Mouse (Mus musculus): Measurements from ENCODE around the gene Cdhr4.
A peak's percentile ranks its signal among the peaks of the same experiment; 100 is the strongest.

Gene Cdhr4

GRCm38 (mm10) chr9:107975399-107976386, 16.6 kb upstream of the Cdhr4 start, which contains the start of gene Uba7:
Gene Uba7 (plus strand): TSS chr9:107975505.
- DNase-seq (ENCODE audit: low read depth), result peak; percentile 95

- no peak for DNase-seq (ENCODE audit: low read depth)
These were observed 13.5 kb upstream of the Cdhr4 start for GRCm38 (mm10) chr9:107978815-107979214.

GRCm38 (mm10) chr9:107981684-107982605, 10.4 kb upstream of the Cdhr4 start:
- peak; percentile 67 for DNase-seq (ENCODE audit: low read depth)

GRCm38 (mm10) chr9:107982681-107983346, 9.5 kb upstream of the Cdhr4 start, which contains the start of gene Gm20661:
Gene Gm20661 (plus strand): TSS chr9:107983058.
- peak; percentile 100 for DNase-seq (ENCODE audit: low read depth)

GRCm38 (mm10) chr9:107983421-107983890, 8.8 kb upstream of the Cdhr4 start:
- peak; percentile 98 for DNase-seq (ENCODE audit: low read depth)

- no peak for DNase-seq (ENCODE audit: low read depth)
These were observed 8.1 kb upstream of the Cdhr4 start for GRCm38 (mm10) chr9:107984052-107984753.

GRCm38 (mm10) chr9:107984754-107985055, 7.6 kb upstream of the Cdhr4 start:
- DNase-seq (ENCODE audit: low read depth), result no peak

GRCm38 (mm10) chr9:107985131-107986119, 6.9 kb upstream of the Cdhr4 start, which contains the start of gene Inka1:
Gene Inka1 (minus strand): TSS chr9:107985879.
- DNase-seq (ENCODE audit: low read depth), result peak; percentile 93

- peak; percentile 86 for DNase-seq (ENCODE audit: low read depth)
These were observed 5.9 kb upstream of the Cdhr4 start for GRCm38 (mm10) chr9:107986376-107986775.

GRCm38 (mm10) chr9:107987950-107988349, 4.3 kb upstream of the Cdhr4 start:
- no peak for DNase-seq (ENCODE audit: low read depth)

- DNase-seq (ENCODE audit: low read depth), result no peak
These were observed 716 bp downstream of the Cdhr4 start for GRCm38 (mm10) chr9:107993013-107993412.

GRCm38 (mm10) chr9:107994464-107994863, 2.2 kb downstream of the Cdhr4 start:
- DNase-seq (ENCODE audit: low read depth), result peak; percentile 57

GRCm38 (mm10) chr9:107995513-107995912, 3.2 kb downstream of the Cdhr4 start:
- DNase-seq (ENCODE audit: low read depth), result no peak

- DNase-seq (ENCODE audit: low read depth), result no peak
These were observed 3.8 kb downstream of the Cdhr4 start, which contains the start of gene Gm20662 for GRCm38 (mm10) chr9:107996049-107996448. Gene Gm20662 (plus strand): TSS chr9:107996349.

GRCm38 (mm10) chr9:108001922-108002770, 9.8 kb downstream of the Cdhr4 start, which contains the start of gene Ip6k1:
Gene Ip6k1 (plus strand): TSS chr9:108002501.
- peak; percentile 100 for DNase-seq (ENCODE audit: low read depth)

- DNase-seq (ENCODE audit: low read depth), result peak; percentile 33
These were observed 10.7 kb downstream of the Cdhr4 start for GRCm38 (mm10) chr9:108002778-108003530.

- peak; percentile 25 for DNase-seq (ENCODE audit: low read depth)
These were observed 11.2 kb downstream of the Cdhr4 start for GRCm38 (mm10) chr9:108003531-108003890.

GRCm38 (mm10) chr9:108008041-108008440, 15.7 kb downstream of the Cdhr4 start:
- no peak for DNase-seq (ENCODE audit: low read depth)
